Mouse (Mus musculus) liver, adult 2 months (tissue): ENCODE data around the gene Dnajc7. TPM values are rescaled to one million over a fixed set of nuclear protein-coding genes. Genes with fewer than 3 reads are reported as not detected.

Experiments used
- DNase-seq: peaks from one replicate; pipeline ENCODE4 v3.0.0-alpha.2; 2011; ENCODE audit warnings: low read depth, low spot score; ENCODE audit errors: extremely low read depth
- H3K27ac ChIP-seq: fragments of 200-500 bp; replicated peaks from 2 replicates; pipeline ENCODE4 v1.5.1; 2012; ENCODE audit warnings: low read depth, mild to moderate bottlenecking, control low read depth, inconsistent platforms, low read length; ENCODE audit not compliant: insufficient read depth
- H3K27me3 ChIP-seq: fragments of 200-500 bp; 2 replicates; pipeline ENCODE4 v1.6.1; 2012; ENCODE audit warnings: mild to moderate bottlenecking, moderate library complexity, low read length, inconsistent platforms; ENCODE audit not compliant: control insufficient read depth, insufficient read depth
- H3K36me3 ChIP-seq: fragments of 200-500 bp; 2 replicates; pipeline ENCODE4 v1.6.1; 2012; ENCODE audit warnings: low read length, inconsistent platforms; ENCODE audit not compliant: control insufficient read depth, insufficient read depth
- H3K4me1 ChIP-seq: fragments of 200-500 bp; 2 replicates; pipeline ENCODE4 v1.6.1; 2011; ENCODE audit warnings: low read length; ENCODE audit not compliant: control insufficient read depth, insufficient read depth
- H3K4me3 ChIP-seq: fragments of 200-500 bp; 2 replicates; pipeline ENCODE4 v1.5.1; 2011; ENCODE audit warnings: low read depth, mild to moderate bottlenecking, control low read depth, low read length, moderate library complexity; ENCODE audit not compliant: insufficient read depth
- H3K79me2 ChIP-seq: fragments of 200-500 bp; 2 replicates; pipeline ENCODE4 v1.6.1; 2012; ENCODE audit warnings: inconsistent platforms, mild to moderate bottlenecking, low read length, moderate library complexity; ENCODE audit not compliant: control insufficient read depth, insufficient read depth
- H3K9ac ChIP-seq: fragments of 200-500 bp; 2 replicates; pipeline ENCODE4 v1.6.1; 2012; ENCODE audit warnings: low read depth, mild to moderate bottlenecking, control low read depth, inconsistent platforms, low read length
- CTCF ChIP-seq: fragments of 200-500 bp; IDR thresholded peaks from 2 replicates; pipeline ENCODE4 v1.5.1; 2011; ENCODE audit warnings: low read depth, low read length, control low read depth
- POLR2A ChIP-seq: fragments of 200-500 bp; IDR thresholded peaks from 2 replicates; pipeline ENCODE4 v1.6.1; 2011; ENCODE audit warnings: low read length, control low read depth; ENCODE audit not compliant: insufficient read depth; ENCODE audit errors: extremely low read depth
- WGBS: fragments of 180-500 bp; shearing (Covaris S2); methylation state at CpG from one replicate; pipeline ENCODE4 v1.1.7; 2018; 5-methylcytosine and 5-hydroxymethylcytosine counted together
- polyA plus RNA-seq: library from polyadenylated mRNA; depleted of rRNA; stranded (reverse); fragments of >200 nt; gene quantifications from 2 replicates; pipeline ENCODE4 v1.2.3, GENCODE M21; 2012
- total RNA-seq: library from RNA; depleted of rRNA; stranded (reverse); fragments of >200 nt; gene quantifications from 2 replicates; pipeline ENCODE4 v1.2.3, GENCODE M21; 2014

Gene Dnajc7
- total and polyA plus RNA-seq, 2 experiments = 16.1 to 44.7 TPM

DNA sequence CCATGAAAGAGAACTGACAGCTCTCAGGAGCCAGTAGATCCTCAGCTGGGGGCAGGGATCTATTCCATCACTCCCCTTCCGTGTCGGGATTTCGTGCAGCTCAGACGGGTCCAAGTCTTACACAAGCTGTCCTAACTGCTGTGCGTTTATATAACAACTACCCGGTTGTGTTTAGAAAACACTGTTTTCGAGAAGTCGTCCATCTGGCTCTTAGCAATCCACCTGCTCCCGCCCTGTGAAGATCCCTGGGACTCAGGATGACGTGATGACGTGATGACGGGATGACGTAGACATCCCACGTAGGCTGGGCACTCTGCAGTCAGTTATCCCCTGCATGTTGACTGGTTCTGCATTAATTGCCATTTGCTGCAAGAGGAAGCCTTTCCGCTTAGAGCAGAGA lies 55.7 kb downstream of the Dnajc7 start:
- Histone ChIP-seq H3K36me3 (no peaks in the 10 kb centered on the region), H3K9ac (no peak overlapping the region), H3K27ac (no peak overlapping the region), H3K79me2 (no peaks in the 10 kb centered on the region), H3K4me3 (no peak overlapping the region), H3K27me3 (no peaks in the 10 kb centered on the region), H3K4me1 (no peaks in the 10 kb centered on the region)
- DNase-seq = no peak
- TF ChIP-seq CTCF (no peak), POLR2A (no peak)
- WGBS = 83% methylated on average over 15 of the region's 15 CpGs

DNA sequence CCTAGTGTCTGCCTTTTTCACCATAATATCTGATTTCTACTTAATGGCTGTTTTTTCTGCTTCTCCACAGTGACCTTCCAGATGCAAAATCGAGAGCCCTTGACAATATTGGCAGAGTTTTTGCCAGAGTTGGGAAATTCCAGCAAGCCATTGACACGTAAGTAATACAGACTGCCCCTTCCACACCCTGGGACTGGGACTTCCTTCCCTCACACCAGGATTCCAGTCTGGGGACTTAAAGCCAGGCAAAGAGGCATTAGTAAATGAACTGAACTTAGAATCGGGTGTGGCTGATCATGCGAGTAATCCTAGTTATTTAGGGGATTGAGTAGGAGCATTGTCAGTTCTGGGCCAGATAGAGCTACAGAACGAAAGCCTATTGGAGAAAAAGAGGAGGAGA lies 58.2 kb downstream of the Dnajc7 start:
- Histone ChIP-seq H3K4me1 (no peaks in the 10 kb centered on the region), H3K4me3 (no peak overlapping the region), H3K27ac (no peak overlapping the region), H3K27me3 (no peaks in the 10 kb centered on the region), H3K79me2 (no peaks in the 10 kb centered on the region), H3K36me3 (no peaks in the 10 kb centered on the region), H3K9ac (no peak overlapping the region)
- DNase-seq = no peak
- TF ChIP-seq POLR2A (no peak), CTCF (no peak)
- 74% methylated on average over 5 of the region's 5 CpGs for WGBS

DNA sequence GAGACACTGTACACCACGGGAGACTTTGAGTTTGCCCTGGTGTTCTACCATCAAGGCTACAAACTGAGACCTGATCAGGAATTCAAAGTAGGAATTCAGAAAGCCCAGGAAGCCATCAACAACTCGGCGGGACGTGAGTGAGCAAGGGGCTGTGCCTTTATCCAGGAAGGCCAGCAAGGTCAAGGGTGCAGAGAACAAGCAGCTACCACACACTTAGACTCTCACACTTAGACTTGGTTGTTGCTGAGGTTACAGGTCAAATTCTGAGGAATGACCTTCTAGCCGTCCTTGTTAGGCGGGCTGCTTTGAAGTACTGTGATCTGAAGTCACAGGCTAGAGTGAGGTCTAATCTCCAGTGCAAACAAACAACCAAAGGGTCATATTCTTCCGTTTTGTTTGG lies 60.5 kb downstream of the Dnajc7 start:
- H3K79me2 ChIP-seq = no peaks in the 10 kb centered on the region
- DNase-seq = no peak

DNA sequence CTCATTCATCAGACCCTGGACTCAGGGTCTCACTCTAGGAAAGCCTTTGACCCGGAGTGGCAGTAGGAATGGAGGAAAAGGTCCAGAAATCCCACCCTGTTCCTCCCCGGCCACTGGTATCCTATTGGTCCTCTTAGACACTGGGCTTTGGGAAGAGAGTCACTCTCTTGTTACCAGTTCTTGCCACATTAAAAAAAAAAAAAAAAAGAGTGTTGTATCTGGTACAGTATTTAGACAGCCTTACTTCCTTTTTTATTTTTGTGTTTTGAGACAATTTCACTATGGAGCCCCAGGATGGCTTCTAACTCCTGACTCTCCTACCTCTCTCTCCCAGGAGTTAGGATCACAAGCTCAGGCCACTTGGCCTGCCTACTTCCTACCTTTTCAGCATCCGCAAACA lies 62.4 kb downstream of the Dnajc7 start:
- no peak for TF ChIP-seq CTCF
- TF ChIP-seq POLR2A = no peak
- H3K79me2 ChIP-seq = no peaks in the 10 kb centered on the region
- DNase-seq = no peak
- H3K27ac ChIP-seq = no peak overlapping the region
- peaks cover 4% of the 10 kb centered on the region for H3K4me1 ChIP-seq
- no peaks in the 10 kb centered on the region for H3K36me3 ChIP-seq
- no peak overlapping the region for H3K4me3 ChIP-seq
- no peaks in the 10 kb centered on the region for H3K27me3 ChIP-seq
- no peak overlapping the region for H3K9ac ChIP-seq
- WGBS = 91% methylated on average over 3 of the region's 3 CpGs

More for the DNA sequence above, 60.5 kb downstream of the Dnajc7 start:
- peaks cover 2% of the 10 kb centered on the region; the same call in 1 of the 2 replicates for H3K4me1 ChIP-seq
- no peaks in the 10 kb centered on the region for H3K27me3 ChIP-seq
- no peak overlapping the region for H3K9ac ChIP-seq
- H3K27ac ChIP-seq = no peak overlapping the region
- 66% methylated on average over 7 of the region's 7 CpGs for WGBS
- no peaks in the 10 kb centered on the region for H3K36me3 ChIP-seq
- TF ChIP-seq POLR2A (no peak), CTCF (no peak)
- no peak overlapping the region for H3K4me3 ChIP-seq

DNA sequence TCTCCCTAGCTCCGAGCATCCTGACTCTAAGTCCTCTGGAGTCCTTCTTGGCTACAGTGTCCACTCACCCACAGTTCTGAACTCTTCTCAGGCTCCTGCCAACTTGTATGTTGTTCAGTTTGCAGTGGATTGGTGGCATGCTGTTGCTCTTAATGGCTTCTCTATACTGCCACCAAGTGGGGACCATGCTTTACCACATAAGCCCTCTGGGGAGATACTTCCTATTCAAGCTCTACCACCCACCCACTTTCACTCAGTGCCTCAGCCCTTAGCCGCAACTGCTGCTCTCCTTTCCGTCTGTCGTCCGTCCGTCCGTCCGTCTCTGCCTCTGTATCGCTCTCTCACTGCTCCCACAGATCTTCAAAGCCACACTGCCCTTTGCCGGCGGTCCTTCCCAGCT lies 64.4 kb downstream of the Dnajc7 start:
- H3K4me1 ChIP-seq = peaks cover 7% of the 10 kb centered on the region
- no peak overlapping the region for H3K4me3 ChIP-seq
- H3K9ac ChIP-seq = peak overlapping the region; percentile 35
- H3K27ac ChIP-seq = no peak overlapping the region
- no peaks in the 10 kb centered on the region for H3K36me3 ChIP-seq
- TF ChIP-seq CTCF (peak; percentile 52), POLR2A (no peak)
- 25% methylated on average over 11 of the region's 11 CpGs for WGBS
- H3K79me2 ChIP-seq = no peaks in the 10 kb centered on the region
- DNase-seq = peak; percentile 79
- no peaks in the 10 kb centered on the region for H3K27me3 ChIP-seq

DNA sequence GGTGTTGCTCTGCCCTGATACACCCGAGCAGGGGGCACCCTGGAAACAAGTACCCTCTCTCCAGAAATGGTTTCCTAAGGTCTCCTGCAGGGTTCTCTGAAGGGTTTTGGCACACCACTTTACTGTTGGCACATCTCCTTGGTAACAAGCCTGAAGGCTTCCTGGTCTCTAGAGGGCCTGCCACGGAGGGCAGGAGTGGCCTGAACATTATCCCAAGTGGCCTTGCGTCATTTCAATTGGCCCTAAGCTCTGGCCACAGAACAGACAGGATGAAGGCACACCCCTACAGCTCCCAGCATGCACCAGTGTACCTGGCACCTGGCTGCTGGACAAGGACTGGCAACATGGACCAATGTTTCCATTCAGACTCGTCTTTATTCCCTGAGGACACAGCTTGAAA lies 67.1 kb downstream of the Dnajc7 start:
- peak; percentile 90 for DNase-seq
- Histone ChIP-seq H3K27ac (no peak overlapping the region), H3K27me3 (no peaks in the 10 kb centered on the region), H3K36me3 (no peaks in the 10 kb centered on the region), H3K79me2 (no peaks in the 10 kb centered on the region), H3K4me3 (no peak overlapping the region), H3K9ac (no peak overlapping the region), H3K4me1 (peaks cover 7% of the 10 kb centered on the region)
- 37% methylated on average over 4 of the region's 4 CpGs for WGBS
- no peak for TF ChIP-seq CTCF
- no peak for TF ChIP-seq POLR2A
